Mouse (Mus musculus) megakaryocyte, adult 5-6 weeks (primary cell): ENCODE measurements around the gene Liph. TPM values are rescaled to one million over a fixed set of nuclear protein-coding genes. Genes with fewer than 3 reads are reported as not detected.
A peak's percentile ranks its signal among the peaks of the same experiment; 100 is the strongest.
"Not testable (repeated sequence)": the region's sequence is repeated elsewhere in the genome, so short reads cannot be mapped to it uniquely, and the experiment has no call there.

Experiments used
- ATAC-seq: 2 replicates; pipeline ENCODE4 v1.8.0; 2016; ENCODE audit warnings: mild to moderate bottlenecking, inconsistent platforms; ENCODE audit not compliant: poor library complexity, severe bottlenecking
- total RNA-seq, 2 experiments: library from RNA; stranded (forward) in 1 of 2; stranded (reverse) in 1 of 2; fragments of 153-499, 151-499 nt in 1 of 2; fragments of 221-1000, 200-1000 nt in 1 of 2; gene quantifications; 2 replicates each; pipeline versions ENCODE4 v1.2.3 to v1.2.4; 2015 to 2017

The Liph gene
- total RNA-seq, 2 experiments from 2014 or later, result 0.84 TPM; not detected in 1

DNA sequence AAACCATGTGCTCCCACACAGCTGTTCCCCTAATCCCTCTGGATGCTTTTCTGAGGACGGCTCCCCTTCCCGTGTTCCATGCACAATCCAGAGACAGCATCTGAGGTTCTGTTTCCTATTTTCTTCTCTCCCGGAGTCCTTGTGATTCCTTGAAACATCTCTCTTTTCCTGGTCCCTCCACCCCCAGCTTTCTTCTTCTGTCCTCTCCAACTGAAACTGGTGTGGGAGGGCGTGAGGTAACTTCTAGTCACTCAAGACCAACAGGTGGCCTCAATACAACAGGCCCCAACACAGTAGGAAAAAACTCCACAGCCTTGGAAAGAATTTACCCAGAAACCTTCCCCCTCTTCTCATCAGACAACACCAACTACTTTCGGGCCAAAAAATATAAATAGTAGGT lies 18.1 kb downstream of the Liph start:
- no peak for ATAC-seq

DNA sequence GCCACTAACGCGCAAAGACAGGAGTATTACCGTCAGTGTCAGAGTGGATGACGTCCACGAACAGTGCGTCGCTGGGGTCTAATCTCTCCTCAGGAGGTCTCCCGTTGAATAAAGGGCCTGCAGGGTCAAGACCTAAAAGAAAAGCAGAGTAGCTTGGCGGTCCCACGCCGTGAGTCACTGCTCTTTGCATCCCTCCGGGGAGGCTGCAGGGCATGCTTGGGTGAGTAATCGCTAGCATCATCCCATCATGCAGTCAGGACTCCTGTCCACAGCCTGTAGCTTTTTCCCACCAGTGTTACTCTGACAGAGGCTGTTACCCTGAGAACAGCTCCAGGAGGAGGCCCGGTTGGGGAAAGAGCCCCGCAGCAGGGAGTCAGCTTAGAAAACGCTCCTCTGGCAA lies 19.3 kb downstream of the Liph start:
- ATAC-seq, result no peak

DNA sequence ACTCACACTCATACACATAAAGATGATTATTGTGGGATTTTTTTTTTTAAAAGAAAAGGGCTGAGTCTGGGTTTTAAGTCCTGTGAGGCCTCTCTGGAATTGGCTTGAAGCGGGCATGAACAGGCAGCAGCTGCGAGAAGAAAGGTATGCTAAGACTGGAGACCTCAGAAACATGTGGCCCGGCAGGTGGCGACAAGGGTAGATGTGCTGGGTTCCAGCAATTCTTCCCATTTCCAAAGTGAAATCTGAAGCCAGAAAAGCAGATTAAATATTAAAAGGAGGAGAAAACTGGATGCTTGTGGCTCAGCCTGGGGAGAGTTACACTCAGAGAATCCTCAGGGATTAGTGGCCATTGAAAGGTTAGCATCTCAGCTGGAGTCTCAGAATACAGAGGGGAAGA lies 24.0 kb downstream of the Liph start:
- no peak for ATAC-seq

DNA sequence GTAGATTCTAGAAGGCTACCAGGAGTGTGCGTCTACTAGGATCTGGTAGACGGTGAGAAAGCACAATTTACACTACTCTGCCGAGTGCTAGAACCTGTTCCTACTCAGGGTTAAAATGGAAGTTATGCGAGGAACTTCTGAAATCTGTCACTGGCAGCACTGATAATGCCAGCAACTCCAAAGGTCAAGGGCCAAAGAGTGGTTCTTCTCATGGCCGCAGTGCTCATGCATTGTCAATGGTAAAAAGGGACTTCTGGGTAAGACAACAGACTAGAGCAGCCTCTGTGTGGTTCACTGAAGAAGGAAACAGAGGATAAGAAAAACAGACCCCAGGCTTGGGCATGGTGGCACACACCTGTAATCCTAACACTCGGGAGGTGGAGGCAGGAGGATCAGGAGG lies 24.9 kb downstream of the Liph start:
- ATAC-seq, result no peak

DNA sequence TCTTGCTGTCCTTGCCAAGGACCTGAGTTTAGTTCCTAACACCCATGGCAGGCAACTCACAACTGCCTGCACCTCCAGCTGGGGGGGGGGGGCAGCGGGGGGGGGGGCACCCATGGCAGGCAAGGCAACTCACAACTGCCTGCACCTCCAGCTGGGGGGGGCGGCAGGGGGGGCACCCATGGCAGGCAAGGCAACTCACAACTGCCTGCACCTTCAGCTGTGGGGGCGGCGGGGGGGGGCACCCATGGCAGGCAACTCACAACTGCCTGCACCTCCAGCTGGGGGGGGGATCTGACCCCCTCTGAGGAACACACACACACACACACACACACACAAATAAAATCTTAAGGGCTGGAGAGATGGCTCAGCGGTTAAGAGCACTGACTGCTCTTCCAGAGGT lies 25.6 kb downstream of the Liph start:
- no peak for ATAC-seq

DNA sequence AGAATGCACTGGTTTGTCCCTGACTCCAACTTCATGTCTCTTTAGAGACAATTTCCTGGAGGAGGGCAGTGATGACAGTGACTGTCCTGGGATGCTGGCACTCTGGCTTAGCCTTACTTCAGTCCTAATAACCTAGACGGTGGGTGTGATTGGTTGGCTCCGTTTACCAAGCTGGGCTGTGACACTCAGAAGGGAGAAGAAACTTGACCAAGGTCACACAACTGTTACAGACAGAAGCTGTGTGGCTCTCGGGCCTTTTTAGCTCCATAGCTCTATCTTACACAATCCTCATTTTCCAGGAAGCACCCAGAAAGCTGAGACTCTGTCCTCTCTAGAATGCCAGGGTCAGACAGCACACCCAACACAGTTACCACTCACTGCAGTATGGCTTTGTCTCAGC lies 29.9 kb downstream of the Liph start:
- ATAC-seq, result no peak

DNA sequence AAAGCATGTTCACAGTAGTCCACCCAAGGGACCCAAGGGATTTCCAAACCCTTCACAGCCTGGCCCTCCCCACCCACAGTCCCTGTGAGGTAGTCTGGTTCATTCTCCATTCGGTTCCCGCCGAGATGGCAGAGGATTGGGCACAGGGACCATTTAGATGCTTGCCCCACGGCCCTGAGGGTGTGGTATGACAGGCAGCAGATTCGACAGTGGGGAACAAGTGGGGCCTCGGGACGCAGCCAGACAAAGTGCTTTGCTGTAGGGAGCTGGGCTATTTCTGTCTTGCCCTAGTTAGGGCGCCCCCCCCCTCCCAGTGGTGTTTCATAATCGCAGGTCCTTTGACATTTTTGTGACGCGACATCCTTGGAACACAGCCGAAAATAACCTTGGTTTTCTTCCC lies 39.9 kb downstream of the Liph start:
- ATAC-seq, result no peak

DNA sequence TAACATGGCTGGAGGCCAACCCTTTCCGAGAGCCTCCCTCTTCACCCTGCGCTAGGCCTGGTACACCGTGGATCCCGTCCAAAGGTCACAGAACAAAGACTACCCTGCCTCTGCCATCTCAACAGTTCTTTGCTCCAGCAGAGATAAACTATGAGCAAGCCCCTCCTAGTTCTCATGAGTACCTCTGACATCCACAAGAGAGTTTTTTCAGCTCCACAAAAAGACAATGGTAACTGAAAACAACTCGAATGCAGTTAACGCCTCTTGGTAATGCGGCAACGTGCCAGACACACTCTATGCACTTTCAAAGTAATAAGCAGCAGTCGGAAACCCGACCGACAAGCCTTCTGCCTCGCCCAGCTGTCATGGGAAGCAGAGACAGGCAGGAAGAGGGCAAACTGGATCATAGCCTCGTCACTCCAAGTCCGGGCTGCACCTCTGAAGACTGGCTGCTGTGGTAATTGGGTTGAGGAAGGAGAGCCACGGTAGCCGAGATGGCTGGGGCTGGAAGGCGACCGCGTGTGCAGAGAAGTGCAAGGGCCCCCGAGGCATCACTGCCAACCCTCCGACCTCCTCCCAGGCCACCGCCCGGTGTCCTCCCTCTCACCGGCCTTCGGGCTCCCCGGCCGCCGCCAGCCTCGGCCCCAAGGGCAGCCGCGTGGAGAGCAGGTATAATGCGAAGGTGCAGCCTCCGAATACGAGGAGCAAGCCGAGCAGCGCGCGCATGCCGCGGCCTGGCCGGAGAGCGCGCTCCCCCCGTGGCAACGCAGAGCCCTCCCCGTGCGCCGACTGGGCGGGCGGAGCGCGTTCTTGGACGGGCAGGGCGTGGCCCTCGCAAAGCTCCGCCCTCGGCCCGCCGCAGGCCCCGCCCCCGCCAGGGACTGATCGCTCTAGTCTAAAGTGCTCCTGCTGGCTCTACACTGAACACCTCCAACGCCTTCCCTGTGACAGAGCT lies 48.4 kb downstream of the Liph start, which contains the start of gene Tmem41a:
Tmem41a (minus strand) TSS at position 792 of the 955 bp plus-strand sequence.
- peak; percentile 96 for ATAC-seq

DNA sequence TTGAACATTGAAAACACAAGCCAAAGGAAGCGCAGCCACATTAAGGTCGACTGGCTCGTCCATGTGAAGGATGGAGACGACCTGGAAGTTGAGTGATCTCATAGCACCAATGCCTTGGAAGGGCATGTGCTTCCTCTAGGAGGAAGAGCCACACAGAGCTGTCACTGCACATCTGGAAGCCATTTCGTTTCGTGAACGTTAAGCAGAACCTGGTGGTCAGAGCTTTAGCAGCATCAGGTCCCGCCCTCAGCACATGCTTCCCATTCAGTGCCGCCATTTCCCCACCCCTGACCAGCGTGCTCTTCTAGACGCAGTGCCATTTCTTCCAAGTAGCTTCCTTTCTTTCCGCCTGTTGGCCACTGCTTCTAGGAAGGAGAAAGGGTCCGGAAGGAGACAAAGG lies 67.0 kb downstream of the Liph start:
- ATAC-seq, result no peak

DNA sequence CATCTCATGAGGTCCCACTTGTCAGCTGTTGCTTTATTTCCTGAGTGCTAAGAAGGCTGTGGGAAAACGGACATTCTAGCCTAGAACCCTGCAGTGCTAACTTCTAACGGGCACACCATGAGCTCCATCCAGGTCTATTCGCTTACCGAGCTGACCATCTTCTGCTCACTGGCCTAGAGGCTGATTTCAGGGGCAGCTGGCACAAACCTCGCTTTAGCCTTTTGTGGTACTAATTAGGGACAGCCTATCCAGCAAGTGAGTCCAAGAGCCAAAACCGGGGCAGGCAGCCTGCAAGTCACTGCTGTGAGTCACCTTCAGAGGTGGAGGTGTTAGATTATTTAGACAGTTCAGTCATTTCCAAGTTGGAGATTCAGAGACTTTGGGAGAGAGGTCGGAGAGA lies 78.8 kb downstream of the Liph start:
- ATAC-seq, result no peak

DNA sequence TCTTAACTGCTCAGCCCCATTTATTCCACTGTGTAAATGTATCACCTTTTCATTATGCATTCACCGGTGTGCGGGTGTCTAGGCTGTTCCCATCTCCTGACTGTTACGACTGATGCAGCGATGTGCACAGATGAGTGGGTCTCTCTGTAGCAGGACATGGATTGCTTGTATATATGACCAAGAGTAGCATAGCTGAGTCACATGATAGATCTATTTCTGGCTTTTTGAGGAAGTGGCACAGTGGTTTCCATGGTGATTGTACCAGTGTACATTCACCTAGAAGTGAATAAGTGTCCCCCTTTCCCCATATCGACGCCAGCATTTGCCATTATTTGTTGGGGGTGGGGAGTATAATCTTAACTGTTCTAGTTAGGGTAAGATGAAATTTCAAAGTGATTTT lies 82.1 kb downstream of the Liph start:
- ATAC-seq, result peak; percentile 68

DNA sequence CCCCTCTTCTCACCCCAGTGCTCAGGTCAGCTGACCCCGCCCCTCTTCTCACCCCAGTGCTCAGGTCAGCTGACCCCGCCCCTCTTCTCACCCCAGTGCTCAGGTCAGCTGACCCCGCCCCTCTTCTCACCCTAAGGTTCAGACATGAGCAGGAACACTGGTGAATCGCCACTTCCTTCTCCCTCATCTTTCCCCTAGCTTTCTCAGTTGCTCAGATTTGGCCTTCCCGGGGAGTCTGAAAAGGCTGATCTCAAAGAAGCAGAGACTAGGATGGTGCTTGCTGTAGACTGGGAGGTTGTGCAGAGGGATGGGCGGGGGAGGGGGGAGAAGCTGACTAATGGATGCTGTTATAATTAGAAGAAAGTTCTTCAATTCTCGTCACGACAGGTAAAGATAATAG lies 86.6 kb downstream of the Liph start:
- not testable (repeated sequence) for ATAC-seq

DNA sequence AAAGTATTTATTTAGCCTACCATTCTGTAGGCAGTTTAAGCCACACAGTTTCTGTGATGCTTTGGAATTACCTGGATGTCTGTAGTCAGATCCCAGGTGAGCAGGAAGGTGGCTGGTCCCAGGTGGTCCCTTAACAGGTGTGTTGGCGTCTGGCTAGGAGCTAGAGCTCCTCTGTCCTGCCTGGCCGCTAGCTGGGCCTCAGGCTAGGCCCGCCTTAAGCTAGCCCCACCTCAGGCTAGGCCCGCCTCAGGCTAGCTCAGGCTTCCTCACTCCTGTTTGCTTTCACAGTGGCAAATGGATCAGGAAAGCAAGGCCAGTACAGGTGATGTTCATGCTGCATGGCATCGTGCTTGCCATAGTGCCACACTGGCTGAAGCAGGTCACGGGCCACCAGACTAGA lies 88.6 kb downstream of the Liph start:
- ATAC-seq, result no peak

DNA sequence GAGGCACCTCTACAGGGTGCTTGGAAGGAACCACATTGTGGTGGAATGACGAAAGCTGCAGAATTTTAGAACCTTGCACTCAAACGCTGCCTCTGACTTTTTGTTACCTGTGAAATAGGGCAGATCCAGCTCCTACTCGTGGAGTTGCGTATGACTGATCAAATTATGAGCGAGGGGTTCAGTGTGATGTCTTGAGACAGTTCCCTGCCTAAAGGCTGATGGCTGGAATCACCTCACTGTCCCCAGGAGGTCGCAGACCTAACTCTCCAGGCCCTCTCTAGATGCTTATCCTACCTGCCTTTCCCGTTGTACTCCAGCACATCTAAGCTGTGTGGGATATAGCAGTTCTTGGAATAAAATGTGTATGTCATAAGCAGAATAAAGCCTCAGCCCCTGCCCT lies 89.5 kb downstream of the Liph start:
- no peak for ATAC-seq

DNA sequence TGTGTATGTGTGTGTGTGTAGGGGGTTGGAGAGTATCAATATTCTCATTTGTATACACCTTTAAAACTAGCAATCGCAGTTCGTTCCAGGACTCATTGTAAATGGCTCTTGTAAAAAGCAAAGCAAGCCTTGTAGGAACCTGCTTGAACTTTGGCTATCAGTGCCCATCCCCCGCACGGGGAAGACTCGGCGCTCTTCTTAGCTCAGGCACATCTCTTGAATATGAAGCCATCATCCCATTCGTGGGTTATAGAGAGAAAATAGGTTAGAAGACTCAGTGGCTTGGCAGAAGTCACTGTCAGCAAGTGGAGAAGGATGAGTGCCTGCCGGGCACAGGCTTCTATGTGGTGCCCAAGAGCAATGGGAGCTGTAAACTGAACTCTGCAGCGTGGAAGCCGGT lies 90.8 kb downstream of the Liph start:
- no peak for ATAC-seq

Other genes starting within 250 kb of the Liph start
- gene Ehhadh, start 207.9 kb downstream of the Liph start, total RNA-seq (2015), result 1.3 TPM in 2 replicates
- gene Ehhadh, start 207.9 kb downstream of the Liph start, total RNA-seq (2017), result 0.81 and 1.6 TPM in 2 replicates
- 0.04 TPM in 1 of 2 replicates, not detected in the other for gene Map3k13, start 201.3 kb downstream of the Liph start, total RNA-seq (2015)
- gene Map3k13, start 201.3 kb downstream of the Liph start, total RNA-seq (2017), result 0.08 TPM in 1 of 2 replicates, not detected in the other
- 7.9 and 8.0 TPM in 2 replicates for gene Tmem41a, start 48.1 kb downstream of the Liph start, total RNA-seq (2015)
- 3.0 and 4.1 TPM in 2 replicates for gene Tmem41a, start 48.1 kb downstream of the Liph start, total RNA-seq (2017)
- 47.3 and 52.5 TPM in 2 replicates for gene Senp2, start 13.8 kb upstream of the Liph start, total RNA-seq (2015)
- 45.5 and 53.5 TPM in 2 replicates for gene Senp2, start 13.8 kb upstream of the Liph start, total RNA-seq (2017)
- 0.32 and 0.49 TPM in 2 replicates for gene Igf2bp2, start 167.6 kb upstream of the Liph start, total RNA-seq (2015)
- gene Igf2bp2, start 167.6 kb upstream of the Liph start, total RNA-seq (2017), result 0.45 and 0.99 TPM in 2 replicates